Mouse (Mus musculus) small intestine, adult 2 months (tissue): ENCODE data around the gene Gla. TPM values are rescaled to one million over a fixed set of nuclear protein-coding genes. Genes with fewer than 3 reads are reported as not detected.

Experiments used
- H3K27ac ChIP-seq: fragments of 200-500 bp; 2 replicates; pipeline ENCODE4 v1.5.1; 2012; ENCODE audit warnings: low read depth, low read length, control low read depth, inconsistent platforms; ENCODE audit not compliant: insufficient read depth
- H3K27me3 ChIP-seq: fragments of 200-500 bp; 2 replicates; pipeline ENCODE4 v1.6.1; 2012; ENCODE audit warnings: mild to moderate bottlenecking, moderate library complexity, low read length, inconsistent platforms; ENCODE audit not compliant: control insufficient read depth, insufficient read depth
- H3K36me3 ChIP-seq: fragments of 200-500 bp; 2 replicates; pipeline ENCODE4 v1.6.1; 2012; ENCODE audit warnings: mild to moderate bottlenecking, low read length, control low read depth, inconsistent platforms; ENCODE audit not compliant: control insufficient read depth, insufficient read depth
- H3K4me1 ChIP-seq: fragments of 200-500 bp; 2 replicates; pipeline ENCODE4 v1.6.1; 2012; ENCODE audit warnings: low read length, inconsistent platforms, mixed read lengths; ENCODE audit not compliant: control insufficient read depth, insufficient read depth, insufficient read length
- H3K4me3 ChIP-seq: fragments of 200-500 bp; 2 replicates; pipeline ENCODE4 v1.5.1; 2012; ENCODE audit warnings: low read depth, mild to moderate bottlenecking, control low read depth, inconsistent platforms, low read length, moderate library complexity
- CTCF ChIP-seq: fragments of 200-500 bp; IDR thresholded peaks from 2 replicates; pipeline ENCODE4 v1.5.1; 2012; ENCODE audit warnings: low read depth, mild to moderate bottlenecking, control low read depth, inconsistent platforms, low read length, moderate library complexity, mixed read lengths; ENCODE audit not compliant: insufficient replicate concordance, insufficient read length; ENCODE audit errors: extremely low read depth
- POLR2A ChIP-seq: fragments of 200-500 bp; IDR thresholded peaks from 2 replicates; pipeline ENCODE4 v1.6.1; 2012; ENCODE audit warnings: low read depth, mild to moderate bottlenecking, control low read depth, inconsistent platforms, low read length, moderate library complexity
- WGBS: fragments of 180-500 bp; shearing (Covaris S2); methylation state at CpG from one replicate; pipeline ENCODE4 v1.1.7; 2018; 5-methylcytosine and 5-hydroxymethylcytosine counted together
- polyA plus RNA-seq: library from polyadenylated mRNA; depleted of rRNA; stranded (reverse); fragments of >200 nt; gene quantifications from 2 replicates; pipeline ENCODE4 v1.2.3, GENCODE M21; 2012

Gene Gla
- polyA plus RNA-seq, 1 experiment = 0.98 TPM

DNA sequence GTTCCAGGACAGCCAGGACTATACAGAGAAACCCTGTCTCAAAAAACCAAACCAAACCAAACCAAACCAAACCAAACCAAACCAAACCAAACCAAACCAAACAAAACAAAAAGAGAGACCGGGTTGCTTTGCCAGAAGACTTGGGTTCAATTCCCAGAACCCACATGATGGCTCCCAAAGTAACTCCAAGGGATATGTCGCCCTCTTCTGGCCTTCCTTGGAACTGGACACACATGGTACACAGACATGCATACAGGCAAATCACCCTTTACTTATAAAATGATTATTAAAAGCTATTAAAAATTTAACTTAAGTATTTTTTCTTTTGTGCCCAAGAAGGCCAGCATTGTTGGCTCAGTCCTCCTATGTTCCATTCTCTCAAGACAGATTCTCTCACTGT is 13.4 kb upstream of the Gla start:
- H3K4me3 ChIP-seq = no peak overlapping the region
- 60% methylated on average over 2 of the region's 2 CpGs for WGBS
- no peaks in the 10 kb centered on the region for H3K36me3 ChIP-seq
- peaks cover 2% of the 10 kb centered on the region for H3K4me1 ChIP-seq
- no peak overlapping the region for H3K27ac ChIP-seq
- H3K27me3 ChIP-seq = no peaks in the 10 kb centered on the region
- TF ChIP-seq CTCF = peak; percentile 7; the same call in 1 of the 2 replicates
- TF ChIP-seq POLR2A = no peak

DNA sequence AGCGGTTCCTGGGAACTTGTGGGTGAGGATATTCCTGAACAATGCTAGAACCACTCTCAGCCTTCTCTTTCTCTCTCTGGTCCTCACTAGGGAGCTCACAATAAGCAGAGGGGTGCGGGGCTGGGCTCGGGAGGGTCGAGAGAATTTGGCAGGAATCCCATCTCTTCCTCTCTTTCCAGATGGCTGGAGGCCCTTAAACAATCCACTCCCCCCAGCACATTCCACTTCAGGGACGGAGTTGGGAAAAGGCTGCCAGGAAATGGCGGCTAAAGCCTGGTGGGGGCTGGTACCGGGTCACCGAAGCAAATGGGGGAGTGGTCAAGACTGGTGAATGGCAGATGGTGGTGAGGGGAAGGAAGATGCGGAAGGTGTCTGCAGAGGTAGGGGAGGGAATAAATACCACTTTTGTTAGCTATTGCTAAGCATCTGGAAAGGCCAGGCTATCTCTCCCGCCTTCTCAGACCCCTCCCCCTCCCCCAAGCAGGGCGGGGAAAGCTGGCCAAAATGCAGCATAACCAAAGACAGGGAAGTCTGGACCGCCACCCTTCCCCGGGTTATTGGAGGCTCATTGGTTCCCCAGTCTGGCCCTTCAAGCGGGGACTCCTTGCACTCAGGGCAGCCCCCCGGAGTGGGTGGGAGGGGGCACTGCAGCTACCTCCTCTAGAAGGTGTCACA is 11.5 kb upstream of the Gla start:
- TF ChIP-seq CTCF (no peak), POLR2A (no peak)
- peak overlapping the region; percentile 57 for H3K4me3 ChIP-seq
- H3K27me3 ChIP-seq = no peaks in the 10 kb centered on the region
- H3K36me3 ChIP-seq = no peaks in the 10 kb centered on the region
- 12% methylated on average over 15 of the region's 15 CpGs for WGBS
- H3K4me1 ChIP-seq = peaks cover 2% of the 10 kb centered on the region
- H3K27ac ChIP-seq = peak overlapping the region; percentile 32

DNA sequence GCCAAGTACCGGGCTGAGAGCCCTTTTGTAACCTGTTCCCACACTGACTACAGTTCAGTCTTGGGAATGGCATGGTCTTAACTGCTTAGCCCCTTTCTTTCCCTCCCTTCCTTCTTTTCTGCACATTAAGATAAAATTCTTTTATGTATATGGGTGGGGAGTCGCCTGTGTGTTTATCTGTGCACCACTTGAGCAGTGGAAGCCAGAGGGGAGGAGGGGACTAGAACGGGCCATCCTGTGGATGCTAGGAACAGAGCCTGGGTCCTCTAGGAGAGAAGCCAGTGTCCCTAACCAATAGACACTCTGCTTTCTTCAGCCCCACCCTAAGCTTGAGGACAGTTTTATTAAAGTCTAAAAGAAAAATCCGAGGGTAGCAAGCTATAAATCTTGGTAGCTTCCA is 10.1 kb upstream of the Gla start:
- Histone ChIP-seq H3K4me1 (peaks cover 2% of the 10 kb centered on the region), H3K27me3 (no peaks in the 10 kb centered on the region), H3K4me3 (no peak overlapping the region), H3K36me3 (no peaks in the 10 kb centered on the region), H3K27ac (no peak overlapping the region)
- TF ChIP-seq CTCF (no peak), POLR2A (no peak)
- 73% methylated on average over 4 of the region's 4 CpGs for WGBS

DNA sequence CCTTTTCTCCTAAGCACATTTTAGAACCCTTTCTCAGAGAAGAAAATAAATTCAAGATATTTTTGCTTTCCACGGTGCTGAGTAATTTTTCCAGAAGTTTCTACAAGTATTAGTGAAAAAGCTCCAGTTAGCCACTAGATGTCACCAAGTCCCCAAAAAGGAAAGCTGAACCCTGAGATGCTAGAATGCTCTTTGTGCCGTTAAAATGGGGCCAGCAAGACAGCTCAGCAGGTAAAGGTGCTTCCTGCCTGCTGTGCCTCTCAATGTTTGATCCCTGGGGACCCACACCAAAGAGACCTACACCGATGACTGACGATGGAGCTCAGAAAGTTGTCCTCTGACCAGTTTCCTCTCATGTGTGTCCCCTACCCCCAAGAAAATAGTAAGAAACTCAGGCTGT is 8.5 kb upstream of the Gla start:
- no peak overlapping the region for H3K4me3 ChIP-seq
- 0 out of 2 replicates have a peak, but pooled peaks cover 2% of the 10 kb centered on the region for H3K36me3 ChIP-seq
- H3K27me3 ChIP-seq = no peaks in the 10 kb centered on the region
- H3K27ac ChIP-seq = no peak overlapping the region
- WGBS = 20% methylated on average over 4 of the region's 4 CpGs
- TF ChIP-seq POLR2A (no peak), CTCF (no peak)
- H3K4me1 ChIP-seq = peaks cover 2% of the 10 kb centered on the region

DNA sequence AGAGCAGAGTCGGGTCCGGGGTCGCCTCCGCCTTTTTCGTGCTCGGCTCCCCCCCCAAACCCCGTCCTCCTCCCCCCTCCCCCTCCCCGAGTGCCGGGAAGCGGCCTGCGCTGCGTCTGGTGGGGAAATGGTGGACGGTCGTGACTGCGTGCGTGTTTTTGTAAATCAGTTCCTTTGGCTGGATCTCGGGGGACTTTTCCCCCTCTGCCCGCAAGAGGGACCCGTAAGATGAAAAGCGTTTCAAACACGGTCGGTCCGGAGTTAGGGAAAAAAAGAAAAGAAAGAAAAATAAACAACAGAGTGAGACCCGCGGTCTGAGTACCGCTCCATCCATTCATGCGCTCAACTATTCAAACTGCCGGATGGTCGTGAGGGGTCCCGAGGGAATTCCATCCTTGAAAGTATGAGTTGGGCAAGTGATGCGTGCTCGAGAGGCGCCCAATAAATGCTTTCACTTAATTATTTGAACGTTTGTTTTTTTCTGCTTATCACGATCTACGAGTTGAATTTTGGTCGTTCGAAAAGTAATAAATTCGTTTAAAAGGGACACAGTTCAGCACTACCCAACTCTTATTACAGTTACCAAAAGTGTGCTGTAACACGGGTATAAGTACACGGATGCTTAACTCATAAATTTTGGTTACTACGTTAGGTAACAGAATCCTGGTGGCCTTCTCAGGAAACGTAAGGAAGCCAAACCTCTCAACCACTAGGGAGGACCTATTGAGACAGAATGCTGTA is 625 bp upstream of the Gla start:
- no peaks in the 10 kb centered on the region for H3K27me3 ChIP-seq
- peak overlapping the region; percentile 88 for H3K27ac ChIP-seq
- 13% methylated on average over 43 of the region's 43 CpGs for WGBS
- peaks cover 3% of the 10 kb centered on the region; the same call in 1 of the 2 replicates for H3K4me1 ChIP-seq
- TF ChIP-seq CTCF (no peak), POLR2A (no peak)
- 0 out of 2 replicates have a peak, but pooled peaks cover 4% of the 10 kb centered on the region for H3K36me3 ChIP-seq
- peak overlapping the region; percentile 97 for H3K4me3 ChIP-seq

DNA sequence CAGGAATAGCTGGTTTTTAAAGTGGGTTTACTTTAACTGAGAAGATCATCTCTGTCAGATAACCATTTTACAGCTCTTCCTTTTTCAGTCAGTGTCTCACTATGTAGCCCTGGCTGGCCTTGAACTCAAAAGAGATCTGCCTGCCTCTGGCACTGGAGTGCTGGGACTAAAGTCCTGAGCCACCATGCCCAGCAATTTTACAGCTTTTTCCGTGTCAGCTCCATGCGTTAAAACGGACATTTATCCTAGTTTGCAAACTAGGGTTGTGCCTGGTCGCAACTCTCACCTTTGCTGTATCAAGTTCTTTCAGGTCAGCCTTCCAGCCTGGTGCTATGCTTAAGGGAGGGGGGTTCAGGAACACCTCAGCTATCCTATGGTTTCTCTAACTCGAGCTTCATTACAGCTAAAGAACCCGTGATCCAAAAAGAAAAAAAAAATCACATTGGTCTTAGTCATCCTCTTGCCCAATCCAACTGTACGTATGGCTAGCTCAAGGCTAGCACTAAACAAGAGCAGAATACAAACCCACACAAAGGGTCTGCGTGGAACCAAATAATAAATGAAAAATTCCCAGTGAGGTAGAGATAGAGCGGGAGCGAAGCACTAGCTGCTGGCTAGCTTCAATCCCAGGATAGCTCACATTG is 881 bp downstream of the Gla start:
- 0 out of 2 replicates have a peak, but pooled peaks cover 2% of the 10 kb centered on the region for H3K36me3 ChIP-seq
- H3K27ac ChIP-seq = peak overlapping the region; percentile 55
- peak overlapping the region; percentile 25 for H3K4me3 ChIP-seq
- no peak for TF ChIP-seq CTCF
- TF ChIP-seq POLR2A = no peak
- WGBS = 17% methylated on average over 10 of the region's 10 CpGs
- H3K27me3 ChIP-seq = no peaks in the 10 kb centered on the region
- peaks cover 3% of the 10 kb centered on the region; the same call in 1 of the 2 replicates for H3K4me1 ChIP-seq

DNA sequence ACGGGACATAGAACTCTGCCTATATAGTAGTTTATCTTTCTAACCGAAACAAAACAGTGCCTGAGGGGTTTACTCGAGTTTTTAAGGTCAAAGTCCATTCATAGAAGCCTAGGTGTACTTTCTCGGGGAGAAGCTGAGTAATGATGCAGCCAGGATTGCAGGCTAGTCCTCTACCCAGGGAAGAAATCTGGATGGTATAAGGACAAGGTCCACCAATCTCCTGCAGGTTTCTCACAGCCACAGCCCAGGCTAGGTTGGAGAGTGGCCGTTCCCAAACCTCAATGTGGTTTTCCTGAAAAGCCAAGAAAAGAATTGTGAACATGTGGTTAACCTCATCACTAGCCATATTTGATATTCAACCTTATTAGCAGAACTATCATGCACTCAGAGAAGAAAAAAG is 11.1 kb downstream of the Gla start:
- Histone ChIP-seq H3K4me3 (no peak overlapping the region), H3K4me1 (no peaks in the 10 kb centered on the region), H3K27ac (no peak overlapping the region), H3K27me3 (no peaks in the 10 kb centered on the region), H3K36me3 (no peaks in the 10 kb centered on the region)
- TF ChIP-seq CTCF = no peak
- WGBS = 19% methylated on average over 5 of the region's 5 CpGs
